Mouse (Mus musculus): ENCODE results near the gene Zdhhc3. TPM values are rescaled to one million over a fixed set of nuclear protein-coding genes. Genes with fewer than 3 reads are reported as not detected.

Zdhhc3 gene
- total and polyA plus RNA-seq, 2 experiments from 2014 or later, result 75.5 to 85.3 TPM

- Histone ChIP-seq H3K36me3 (ENCODE audit: insufficient read depth) (peaks cover 74% of the 10 kb centered on the region), H3K27me3 (ENCODE audit: insufficient read depth, low read length) (no peaks in the 10 kb centered on the region), H3K9me3 (ENCODE audit: low read length) (no peaks in the 10 kb centered on the region), H3K4me1 (ENCODE audit: insufficient read depth) (no peaks in the 10 kb centered on the region), H3K27ac (ENCODE audit: low read depth, low read length) (no peak overlapping the region), H3K4me2 (ENCODE audit: low read depth) (no peak overlapping the region), H3K9ac (no peak overlapping the region), H3K4me3 (ENCODE audit: low read depth, low read length) (no peak overlapping the region)
- ATAC-seq (no peak), DNase-seq (no peak)
- TF ChIP-seq CTCF (IDR thresholded peaks at IDR 0.05; ENCODE audit: low read depth), result no peak
- WGBS, result 91% methylated on average over 5 of the region's 5 CpGs
Observed at GRCm38 (mm10) chr9:123079149-123079548, 33.9 kb downstream of the Zdhhc3 start.

GRCm38 (mm10) chr9:123060172-123060571 lies 52.8 kb downstream of the Zdhhc3 start:
- Histone ChIP-seq H3K9ac (no peak overlapping the region), H3K4me3 (ENCODE audit: low read depth, low read length) (no peak overlapping the region), H3K4me1 (ENCODE audit: insufficient read depth) (no peaks in the 10 kb centered on the region), H3K27me3 (ENCODE audit: insufficient read depth, low read length) (no peaks in the 10 kb centered on the region), H3K27ac (ENCODE audit: low read depth, low read length) (no peak overlapping the region), H3K36me3 (ENCODE audit: insufficient read depth) (no peaks in the 10 kb centered on the region), H3K4me2 (ENCODE audit: low read depth) (no peak overlapping the region), H3K9me3 (ENCODE audit: low read length) (no peaks in the 10 kb centered on the region)
- DNase-seq (no peak), ATAC-seq (no peak)
- WGBS, result 93% methylated on average over 3 of the region's 3 CpGs
- TF ChIP-seq CTCF (IDR thresholded peaks at IDR 0.05; ENCODE audit: low read depth), result no peak

GRCm38 (mm10) chr9:123058724-123059292 lies 54.2 kb downstream of the Zdhhc3 start:
- Histone ChIP-seq H3K27me3 (ENCODE audit: insufficient read depth, low read length) (no peaks in the 10 kb centered on the region), H3K9me3 (ENCODE audit: low read length) (no peaks in the 10 kb centered on the region), H3K4me2 (ENCODE audit: low read depth) (no peak overlapping the region), H3K4me1 (ENCODE audit: insufficient read depth) (no peaks in the 10 kb centered on the region), H3K36me3 (ENCODE audit: insufficient read depth) (no peaks in the 10 kb centered on the region), H3K27ac (ENCODE audit: low read depth, low read length) (no peak overlapping the region), H3K4me3 (ENCODE audit: low read depth, low read length) (no peak overlapping the region), H3K9ac (no peak overlapping the region)
- no peak for DNase-seq
- ATAC-seq, result no peak
- no peak for TF ChIP-seq CTCF (IDR thresholded peaks at IDR 0.05; ENCODE audit: low read depth)

- H3K9me3 ChIP-seq (ENCODE audit: low read length), result no peaks in the 10 kb centered on the region
- ATAC-seq, result no peak
- no peak for TF ChIP-seq CTCF (IDR thresholded peaks at IDR 0.05; ENCODE audit: low read depth)
- 92% methylated on average over 1 of the region's 1 CpGs for WGBS
- no peaks in the 10 kb centered on the region for H3K27me3 ChIP-seq (ENCODE audit: insufficient read depth, low read length)
- no peak overlapping the region for H3K9ac ChIP-seq
- no peaks in the 10 kb centered on the region for H3K36me3 ChIP-seq (ENCODE audit: insufficient read depth)
- no peak overlapping the region for H3K4me2 ChIP-seq (ENCODE audit: low read depth)
- H3K27ac ChIP-seq (ENCODE audit: low read depth, low read length), result no peak overlapping the region
- no peak overlapping the region for H3K4me3 ChIP-seq (ENCODE audit: low read depth, low read length)
- no peak for DNase-seq
- no peaks in the 10 kb centered on the region for H3K4me1 ChIP-seq (ENCODE audit: insufficient read depth)
Observed at GRCm38 (mm10) chr9:123047665-123048064, 65.3 kb downstream of the Zdhhc3 start.

- TF ChIP-seq CTCF (IDR thresholded peaks at IDR 0.05; ENCODE audit: low read depth), result no peak
- Histone ChIP-seq H3K27me3 (ENCODE audit: insufficient read depth, low read length) (no peaks in the 10 kb centered on the region), H3K4me2 (ENCODE audit: low read depth) (no peak within 1 kb of the TSS), H3K36me3 (ENCODE audit: insufficient read depth) (no peaks in the 10 kb centered on the region), H3K9ac (no peak within 1 kb of the TSS), H3K27ac (ENCODE audit: low read depth, low read length) (no peak within 1 kb of the TSS), H3K4me3 (ENCODE audit: low read depth, low read length) (no peak within 1 kb of the TSS), H3K4me1 (ENCODE audit: insufficient read depth) (no peaks in the 10 kb centered on the region), H3K9me3 (ENCODE audit: low read length) (no peaks in the 10 kb centered on the region)
- 89% methylated on average over 4 of the region's 4 CpGs for WGBS
- DNase-seq, result no peak
- ATAC-seq, result no peak
Observed at GRCm38 (mm10) chr9:123034426-123034825, 78.6 kb downstream of the Zdhhc3 start, which contains the start of gene Tgm4. Gene Tgm4 (plus strand): TSS chr9:123034726.

- no peak for DNase-seq
Observed at GRCm38 (mm10) chr9:123031496-123032246, 81.3 kb downstream of the Zdhhc3 start.

DNA sequence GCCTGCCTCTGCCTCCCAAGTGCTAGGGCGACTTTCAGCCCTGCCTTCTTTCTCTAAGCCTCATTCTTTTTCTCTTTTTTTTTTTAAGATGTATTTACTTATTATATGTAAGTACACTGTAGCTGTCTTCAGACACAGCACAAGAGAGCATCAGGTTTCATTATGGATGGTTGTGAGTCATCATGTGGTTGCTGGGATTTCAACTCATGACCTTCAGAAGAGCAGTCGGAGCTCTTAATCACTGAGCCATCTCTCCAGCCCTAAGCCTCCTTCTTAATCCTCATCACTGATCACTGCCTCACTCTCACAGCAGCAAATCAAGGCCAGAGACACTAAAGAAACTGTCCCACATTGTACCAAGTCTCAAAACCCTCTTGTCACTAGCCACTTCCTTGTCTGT lies 88.8 kb downstream of the Zdhhc3 start:
- Histone ChIP-seq H3K9ac (no peak overlapping the region), H3K9me3 (ENCODE audit: low read length) (no peaks in the 10 kb centered on the region), H3K4me2 (ENCODE audit: low read depth) (no peak overlapping the region), H3K27ac (ENCODE audit: low read depth, low read length) (no peak overlapping the region), H3K4me1 (ENCODE audit: insufficient read depth) (peaks cover 11% of the 10 kb centered on the region; the same call in 1 of the 2 replicates), H3K36me3 (ENCODE audit: insufficient read depth) (no peaks in the 10 kb centered on the region), H3K4me3 (ENCODE audit: low read depth, low read length) (no peak overlapping the region), H3K27me3 (ENCODE audit: insufficient read depth, low read length) (no peaks in the 10 kb centered on the region)
- ATAC-seq (no peak), DNase-seq (no peak)
- 90% methylated on average over 2 of the region's 2 CpGs for WGBS
- TF ChIP-seq CTCF (IDR thresholded peaks at IDR 0.05; ENCODE audit: low read depth), result no peak

More at GRCm38 (mm10) chr9:123031496-123032246, 81.3 kb downstream of the Zdhhc3 start:
- Histone ChIP-seq H3K9me3 (ENCODE audit: low read length) (no peaks in the 10 kb centered on the region), H3K4me2 (ENCODE audit: low read depth) (no peak overlapping the region), H3K9ac (no peak overlapping the region), H3K4me3 (ENCODE audit: low read depth, low read length) (no peak overlapping the region), H3K27me3 (ENCODE audit: insufficient read depth, low read length) (no peaks in the 10 kb centered on the region), H3K36me3 (ENCODE audit: insufficient read depth) (no peaks in the 10 kb centered on the region), H3K27ac (ENCODE audit: low read depth, low read length) (no peak overlapping the region), H3K4me1 (ENCODE audit: insufficient read depth) (no peaks in the 10 kb centered on the region)
- TF ChIP-seq CTCF (IDR thresholded peaks at IDR 0.05; ENCODE audit: low read depth), result no peak
- 86% methylated on average over 13 of the region's 13 CpGs for WGBS
- ATAC-seq, result no peak

All from forebrain, postnatal 0 days (tissue).